Mouse (Mus musculus) adrenal gland, postnatal 10 days (tissue): Measurements from ENCODE around the gene A430078G23Rik. TPM values are rescaled to one million over a fixed set of nuclear protein-coding genes. Genes with fewer than 3 reads are reported as not detected.
A peak's percentile ranks its signal among the peaks of the same experiment; 100 is the strongest.
"Not testable (repeated sequence)": the region's sequence is repeated elsewhere in the genome, so short reads cannot be mapped to it uniquely, and the experiment has no call there.

Experiments
- DNase-seq: peaks from one replicate; pipeline ENCODE4 v3.0.0; 2021; ENCODE audit warnings: mixed read lengths
- long read RNA-seq, 2 experiments: library from polyadenylated mRNA; stranded (forward); transcript quantifications; one replicate each; pipeline ENCODE4 v2.0.0; 2021
- total RNA-seq, 2 experiments: library from RNA; stranded (reverse); gene quantifications; 2 replicates each; pipeline ENCODE4 v1.2.3; 2021

A430078G23Rik gene
- 1 to 10 TPM; 2.3 to 3.7 TPM for total RNA-seq
- long read RNA-seq, experiment 1 = 0 reads
- long read RNA-seq, experiment 2, partial matches to known transcripts = 0 of 1 reads
- long read RNA-seq, experiment 2, other reads (novel, unspliced or antisense) = 1 of 1 reads

GRCm38 (mm10) chr8:3353189-3353810, at the start of gene A430078G23Rik:
A430078G23Rik (plus strand) TSS chr8:3353415.
- no peak for DNase-seq

- DNase-seq = not testable (repeated sequence)
These were observed 44.9 kb upstream of the A430078G23Rik start for GRCm38 (mm10) chr8:3308205-3308800.

- no peak for DNase-seq
These were observed 43.6 kb upstream of the A430078G23Rik start for GRCm38 (mm10) chr8:3309636-3310035.

GRCm38 (mm10) chr8:3311482-3311881, 41.7 kb upstream of the A430078G23Rik start:
- DNase-seq = peak; percentile 22

- DNase-seq = not testable (repeated sequence)
These were observed 39.8 kb upstream of the A430078G23Rik start for GRCm38 (mm10) chr8:3313417-3313816.

- DNase-seq = no peak
These were observed 39.4 kb upstream of the A430078G23Rik start for GRCm38 (mm10) chr8:3313843-3314242.

- no peak for DNase-seq
These were observed 38.9 kb upstream of the A430078G23Rik start for GRCm38 (mm10) chr8:3314345-3314744.

GRCm38 (mm10) chr8:3316585-3316984, 36.6 kb upstream of the A430078G23Rik start:
- DNase-seq = no peak

GRCm38 (mm10) chr8:3319267-3319666, 33.9 kb upstream of the A430078G23Rik start:
- not testable (repeated sequence) for DNase-seq

- DNase-seq = no peak
These were observed 29.0 kb upstream of the A430078G23Rik start for GRCm38 (mm10) chr8:3324253-3324652.

GRCm38 (mm10) chr8:3327056-3327455, 26.2 kb upstream of the A430078G23Rik start:
- no peak for DNase-seq

- DNase-seq = peak; percentile 47
These were observed 25.5 kb upstream of the A430078G23Rik start for GRCm38 (mm10) chr8:3327538-3328245.

GRCm38 (mm10) chr8:3330662-3331061, 22.6 kb upstream of the A430078G23Rik start:
- peak; percentile 64 for DNase-seq

GRCm38 (mm10) chr8:3331692-3332091, 21.5 kb upstream of the A430078G23Rik start:
- no peak for DNase-seq

- DNase-seq = no peak
These were observed 17.3 kb upstream of the A430078G23Rik start for GRCm38 (mm10) chr8:3335881-3336280.

- peak; percentile 69 for DNase-seq
These were observed 16.3 kb upstream of the A430078G23Rik start for GRCm38 (mm10) chr8:3336658-3337524.

- not testable (repeated sequence) for DNase-seq
These were observed 15.7 kb upstream of the A430078G23Rik start for GRCm38 (mm10) chr8:3337525-3337824.

- DNase-seq = no peak
These were observed 15.2 kb upstream of the A430078G23Rik start for GRCm38 (mm10) chr8:3337971-3338370.

- not testable (repeated sequence) for DNase-seq
These were observed 12.5 kb upstream of the A430078G23Rik start for GRCm38 (mm10) chr8:3340711-3341110.

GRCm38 (mm10) chr8:3345337-3345736, 7.9 kb upstream of the A430078G23Rik start:
- no peak for DNase-seq

- no peak for DNase-seq
These were observed 6.4 kb upstream of the A430078G23Rik start for GRCm38 (mm10) chr8:3346691-3347413.
